Mouse (Mus musculus): Measurements from ENCODE around the gene Gpr139. TPM values are rescaled to one million over a fixed set of nuclear protein-coding genes. Genes with fewer than 3 reads are reported as not detected.

The Gpr139 gene
- 0.14 and 0.19 TPM in 2 replicates for polyA plus RNA-seq (2016; fragmentation: Nextera tagmentation; extraction: Ambion mirVana)

- peak within 1 kb of the TSS; percentile 65 for H3K4me3 ChIP-seq
- H3K27ac ChIP-seq: peak within 1 kb of the TSS; percentile 63
- no peaks in the 10 kb centered on the region for H3K36me3 ChIP-seq (replicated peaks)
- H3K9me3 ChIP-seq: no peaks in the 10 kb centered on the region
- peaks cover 69% of the 10 kb centered on the region for H3K27me3 ChIP-seq (ENCODE audit: poor library complexity, severe bottlenecking)
- peaks cover 20% of the 10 kb centered on the region for H3K4me1 ChIP-seq
- WGBS: under 1% methylated on average over 47 of the region's 47 CpGs
- DNase-seq (ENCODE audit: extremely low spot score, low spot score): peak; percentile 68
Measured at GRCm38 (mm10) chr7:119184341-119185143, at the start of gene Gpr139. Gene Gpr139 (minus strand): TSS chr7:119184603.

- no peaks in the 10 kb centered on the region for H3K9me3 ChIP-seq
- H3K4me3 ChIP-seq: no peak overlapping the region
- 16% methylated on average over 3 of the region's 3 CpGs for WGBS
- H3K4me1 ChIP-seq: peaks cover 10% of the 10 kb centered on the region
- H3K36me3 ChIP-seq (replicated peaks): no peaks in the 10 kb centered on the region
- H3K27ac ChIP-seq: no peak overlapping the region
- DNase-seq (ENCODE audit: extremely low spot score, low spot score): no peak
- peaks cover 54% of the 10 kb centered on the region for H3K27me3 ChIP-seq (ENCODE audit: poor library complexity, severe bottlenecking)
Measured at GRCm38 (mm10) chr7:119230971-119231370, 46.6 kb upstream of the Gpr139 start.

- no peaks in the 10 kb centered on the region for H3K36me3 ChIP-seq (replicated peaks)
- H3K27me3 ChIP-seq (ENCODE audit: poor library complexity, severe bottlenecking): no peaks in the 10 kb centered on the region
- H3K27ac ChIP-seq: no peak overlapping the region
- H3K4me3 ChIP-seq: no peak overlapping the region
- WGBS: 87% methylated on average over 4 of the region's 4 CpGs
- H3K4me1 ChIP-seq: no peaks in the 10 kb centered on the region
- H3K9me3 ChIP-seq: no peaks in the 10 kb centered on the region
- no peak for DNase-seq (ENCODE audit: extremely low spot score, low spot score)
Measured at GRCm38 (mm10) chr7:119222706-119223105, 38.3 kb upstream of the Gpr139 start.

GRCm38 (mm10) chr7:119219121-119219520 is 34.7 kb upstream of the Gpr139 start:
- H3K27ac ChIP-seq: no peak overlapping the region
- no peaks in the 10 kb centered on the region for H3K9me3 ChIP-seq
- 93% methylated on average over 2 of the region's 2 CpGs for WGBS
- H3K27me3 ChIP-seq (ENCODE audit: poor library complexity, severe bottlenecking): no peaks in the 10 kb centered on the region
- H3K36me3 ChIP-seq (replicated peaks): no peaks in the 10 kb centered on the region
- H3K4me3 ChIP-seq: no peak overlapping the region
- DNase-seq (ENCODE audit: extremely low spot score, low spot score): no peak
- no peaks in the 10 kb centered on the region for H3K4me1 ChIP-seq

- Histone ChIP-seq H3K4me1 (0 out of 2 replicates have a peak, but pooled peaks cover 2% of the 10 kb centered on the region), H3K36me3 (replicated peaks) (no peaks in the 10 kb centered on the region), H3K27ac (no peak overlapping the region), H3K9me3 (no peaks in the 10 kb centered on the region), H3K4me3 (no peak overlapping the region), H3K27me3 (ENCODE audit: poor library complexity, severe bottlenecking) (no peaks in the 10 kb centered on the region)
- WGBS: 80% methylated on average over 3 of the region's 3 CpGs
- no peak for DNase-seq (ENCODE audit: extremely low spot score, low spot score)
Measured at GRCm38 (mm10) chr7:119207251-119207650, 22.8 kb upstream of the Gpr139 start.

GRCm38 (mm10) chr7:119186374-119186773 is 2.0 kb upstream of the Gpr139 start:
- 14% methylated on average over 11 of the region's 11 CpGs for WGBS
- Histone ChIP-seq H3K9me3 (no peaks in the 10 kb centered on the region), H3K36me3 (replicated peaks) (no peaks in the 10 kb centered on the region), H3K27me3 (ENCODE audit: poor library complexity, severe bottlenecking) (peaks cover 66% of the 10 kb centered on the region), H3K4me3 (no peak overlapping the region), H3K27ac (no peak overlapping the region), H3K4me1 (peaks cover 20% of the 10 kb centered on the region)
- peak; percentile 33 for DNase-seq (ENCODE audit: extremely low spot score, low spot score)

- DNase-seq (ENCODE audit: extremely low spot score, low spot score): peak; percentile 21
- H3K36me3 ChIP-seq (replicated peaks): no peaks in the 10 kb centered on the region
- peak overlapping the region; percentile 65 for H3K4me3 ChIP-seq
- no peaks in the 10 kb centered on the region for H3K9me3 ChIP-seq
- WGBS: 2% methylated on average over 23 of the region's 23 CpGs
- peaks cover 69% of the 10 kb centered on the region for H3K27me3 ChIP-seq (ENCODE audit: poor library complexity, severe bottlenecking)
- peak overlapping the region; percentile 48; the same call in 1 of the 2 replicates for H3K27ac ChIP-seq
- H3K4me1 ChIP-seq: peaks cover 20% of the 10 kb centered on the region
Measured at GRCm38 (mm10) chr7:119185181-119185940, 958 bp upstream of the Gpr139 start.

- Histone ChIP-seq H3K4me3 (no peak overlapping the region), H3K27ac (no peak overlapping the region), H3K36me3 (replicated peaks) (no peaks in the 10 kb centered on the region), H3K9me3 (no peaks in the 10 kb centered on the region), H3K4me1 (peaks cover 20% of the 10 kb centered on the region), H3K27me3 (ENCODE audit: poor library complexity, severe bottlenecking) (peaks cover 49% of the 10 kb centered on the region)
- DNase-seq (ENCODE audit: extremely low spot score, low spot score): no peak
- WGBS: 72% methylated on average over 4 of the region's 4 CpGs
Measured at GRCm38 (mm10) chr7:119181053-119181452, 3.4 kb downstream of the Gpr139 start.

GRCm38 (mm10) chr7:119160015-119160414 is 24.4 kb downstream of the Gpr139 start:
- Histone ChIP-seq H3K36me3 (replicated peaks) (no peaks in the 10 kb centered on the region), H3K4me3 (no peak overlapping the region), H3K9me3 (no peaks in the 10 kb centered on the region), H3K27me3 (ENCODE audit: poor library complexity, severe bottlenecking) (no peaks in the 10 kb centered on the region), H3K4me1 (no peaks in the 10 kb centered on the region), H3K27ac (no peak overlapping the region)
- WGBS: 86% methylated on average over 3 of the region's 3 CpGs
- no peak for DNase-seq (ENCODE audit: extremely low spot score, low spot score)

GRCm38 (mm10) chr7:119111771-119112170 is 72.6 kb downstream of the Gpr139 start:
- DNase-seq (ENCODE audit: extremely low spot score, low spot score): peak; percentile 18
- no peaks in the 10 kb centered on the region for H3K4me1 ChIP-seq
- no peak overlapping the region for H3K27ac ChIP-seq
- no peaks in the 10 kb centered on the region for H3K36me3 ChIP-seq (replicated peaks)
- H3K27me3 ChIP-seq (ENCODE audit: poor library complexity, severe bottlenecking): no peaks in the 10 kb centered on the region
- H3K9me3 ChIP-seq: no peaks in the 10 kb centered on the region
- WGBS: 67% methylated on average over 8 of the region's 8 CpGs
- no peak overlapping the region for H3K4me3 ChIP-seq

- DNase-seq (ENCODE audit: extremely low spot score, low spot score): no peak
- H3K27me3 ChIP-seq (ENCODE audit: poor library complexity, severe bottlenecking): no peaks in the 10 kb centered on the region
- H3K4me3 ChIP-seq: no peak overlapping the region
- WGBS: 91% methylated on average over 4 of the region's 4 CpGs
- no peaks in the 10 kb centered on the region for H3K9me3 ChIP-seq
- no peaks in the 10 kb centered on the region for H3K36me3 ChIP-seq (replicated peaks)
- H3K27ac ChIP-seq: no peak overlapping the region
- H3K4me1 ChIP-seq: no peaks in the 10 kb centered on the region
Measured at GRCm38 (mm10) chr7:119105878-119106277, 78.5 kb downstream of the Gpr139 start.

- no peaks in the 10 kb centered on the region for H3K36me3 ChIP-seq (replicated peaks)
- H3K4me1 ChIP-seq: no peaks in the 10 kb centered on the region
- no peaks in the 10 kb centered on the region for H3K9me3 ChIP-seq
- 90% methylated on average over 3 of the region's 3 CpGs for WGBS
- H3K27me3 ChIP-seq (ENCODE audit: poor library complexity, severe bottlenecking): no peaks in the 10 kb centered on the region
- H3K27ac ChIP-seq: no peak overlapping the region
- no peak overlapping the region for H3K4me3 ChIP-seq
- no peak for DNase-seq (ENCODE audit: extremely low spot score, low spot score)
Measured at GRCm38 (mm10) chr7:119096583-119096982, 87.8 kb downstream of the Gpr139 start.

All from forebrain, embryonic 10.5 days (tissue).